Mouse (Mus musculus) liver, embryonic 14.5 days (tissue): ENCODE measurements around the gene Stub1.

ENCODE experiments used
- CTCF ChIP-seq: IDR thresholded peaks from 2 replicates; pipeline ENCODE4 v1.5.1; 2016; ENCODE audit warnings: antibody characterized with exemption, low read depth, control low read depth
- EP300 ChIP-seq: IDR thresholded peaks from 2 replicates; pipeline ENCODE4 v1.6.1; 2016; ENCODE audit warnings: antibody characterized with exemption, low read depth

GRCm38 (mm10) chr17:25813471-25813870 is 19.7 kb downstream of the Stub1 start:
- TF ChIP-seq CTCF, result peak; percentile 74
- TF ChIP-seq EP300, result no peak
